Mouse (Mus musculus) right cerebral cortex, postnatal 4 days (tissue): ENCODE measurements around the gene Pdgfd.
A peak's percentile ranks its signal among the peaks of the same experiment; 100 is the strongest.
"Not testable (repeated sequence)": the region's sequence is repeated elsewhere in the genome, so short reads cannot be mapped to it uniquely, and the experiment has no call there.

Source experiments
- DNase-seq: peaks from one replicate; pipeline ENCODE4 v3.0.0-alpha.2; 2022

Gene Pdgfd

DNA sequence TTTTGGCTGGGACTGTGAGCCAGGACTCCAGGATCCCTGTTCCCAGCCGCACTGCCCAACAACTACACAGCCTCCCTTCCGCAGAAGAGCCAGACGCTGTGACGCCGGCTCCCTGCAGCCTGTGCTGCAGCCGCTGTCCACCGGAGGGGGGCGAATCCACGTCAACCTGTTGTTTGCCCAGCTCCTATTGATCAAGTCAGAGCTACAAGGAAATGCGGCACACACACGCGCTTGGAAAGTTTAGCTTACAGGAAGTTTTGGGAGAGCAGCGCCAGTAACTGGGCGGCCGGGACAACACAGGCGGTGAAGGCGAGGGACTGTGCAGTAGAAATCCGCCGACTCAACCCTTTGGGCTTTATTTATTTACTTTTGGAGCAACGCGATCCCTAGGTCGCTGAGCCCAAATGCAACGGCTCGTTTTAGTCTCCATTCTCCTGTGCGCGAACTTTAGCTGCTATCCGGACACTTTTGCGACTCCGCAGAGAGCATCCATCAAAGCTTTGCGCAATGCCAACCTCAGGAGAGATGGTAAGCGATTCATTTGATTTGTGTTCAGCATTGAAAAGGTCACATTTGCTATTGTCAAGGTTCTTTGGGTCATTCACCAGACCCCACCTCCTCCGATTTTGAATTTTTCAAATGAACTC is at the start of gene Pdgfd:
Gene Pdgfd (plus strand): TSS at position 194 of the 647 bp plus-strand sequence.
- DNase-seq: peak; percentile 24

DNA sequence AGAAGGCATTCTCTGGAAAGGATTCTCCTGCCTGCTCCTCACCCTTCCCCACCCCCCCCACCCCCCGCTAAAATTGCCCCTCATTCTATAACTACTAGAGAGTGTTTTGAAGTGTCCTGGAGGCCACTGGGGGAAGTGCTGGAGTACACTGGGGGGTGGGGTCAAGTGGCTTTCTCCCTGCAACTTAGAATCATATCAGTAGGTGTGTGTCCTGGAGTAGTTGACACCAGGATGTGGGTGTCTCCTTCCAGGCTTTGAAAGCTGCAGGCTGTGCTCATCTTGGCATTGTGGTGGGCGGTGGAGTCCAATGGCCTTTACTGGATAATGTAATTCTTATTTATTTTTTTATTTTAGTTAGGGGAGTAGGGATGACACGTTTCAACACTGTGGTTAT is 651 bp downstream of the Pdgfd start:
- no peak for DNase-seq

DNA sequence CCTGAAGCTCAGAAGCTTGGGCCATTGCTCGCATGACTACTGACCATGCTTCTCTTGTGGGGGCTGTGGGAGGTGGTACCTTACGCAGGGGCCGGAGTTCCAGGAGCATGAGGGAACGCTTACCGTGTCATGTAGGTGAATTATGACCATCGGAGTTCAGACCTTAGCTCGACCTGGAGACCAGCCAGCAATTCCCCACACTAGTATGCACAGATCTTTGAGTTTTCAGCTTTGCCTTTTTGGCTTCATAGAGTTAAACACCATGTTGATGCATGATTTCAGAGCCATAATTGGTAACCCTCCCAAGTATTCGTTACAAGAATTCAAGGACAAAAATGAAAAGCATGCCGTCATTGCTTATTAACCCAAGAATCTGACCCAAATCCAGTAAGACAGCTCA is 2.6 kb downstream of the Pdgfd start:
- no peak for DNase-seq

DNA sequence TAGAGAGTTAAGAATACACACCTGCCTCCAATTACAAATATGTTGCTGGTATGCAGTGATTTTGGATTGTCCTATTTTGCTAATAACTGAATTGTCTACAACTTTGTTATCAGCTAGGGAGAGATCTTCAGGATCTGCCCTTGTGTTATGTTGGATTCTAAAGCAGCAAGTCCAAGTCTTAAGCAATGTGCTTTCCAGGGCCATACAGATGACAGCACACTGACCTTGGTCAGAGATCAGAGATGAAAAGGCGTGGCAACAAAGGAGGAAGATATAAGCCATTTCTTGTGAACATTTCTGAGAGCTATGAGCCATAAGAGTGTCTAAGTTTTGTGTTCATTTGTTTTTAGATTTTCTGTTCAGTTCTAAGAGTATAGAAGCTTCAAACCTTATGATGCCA is 4.9 kb downstream of the Pdgfd start:
- DNase-seq: no peak

DNA sequence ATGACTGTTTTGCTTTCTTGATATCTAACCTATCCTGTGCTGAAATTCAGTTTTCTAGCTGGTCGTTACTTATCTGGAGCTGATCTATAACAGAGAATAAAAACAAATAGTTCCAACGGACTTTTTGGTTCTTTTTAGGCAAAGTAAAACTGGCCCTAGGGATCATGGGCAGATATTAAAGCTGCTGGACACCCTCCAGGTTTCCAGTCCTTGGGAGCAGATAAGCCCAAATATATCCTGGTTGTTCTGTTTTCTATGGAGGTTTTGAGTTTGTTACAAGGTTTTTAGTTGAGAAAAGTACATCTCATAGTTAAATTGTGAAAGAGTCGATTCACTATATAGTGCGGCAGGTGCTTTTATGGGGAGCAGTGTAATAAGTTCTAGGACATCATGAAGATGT is 7.3 kb downstream of the Pdgfd start:
- DNase-seq: no peak

DNA sequence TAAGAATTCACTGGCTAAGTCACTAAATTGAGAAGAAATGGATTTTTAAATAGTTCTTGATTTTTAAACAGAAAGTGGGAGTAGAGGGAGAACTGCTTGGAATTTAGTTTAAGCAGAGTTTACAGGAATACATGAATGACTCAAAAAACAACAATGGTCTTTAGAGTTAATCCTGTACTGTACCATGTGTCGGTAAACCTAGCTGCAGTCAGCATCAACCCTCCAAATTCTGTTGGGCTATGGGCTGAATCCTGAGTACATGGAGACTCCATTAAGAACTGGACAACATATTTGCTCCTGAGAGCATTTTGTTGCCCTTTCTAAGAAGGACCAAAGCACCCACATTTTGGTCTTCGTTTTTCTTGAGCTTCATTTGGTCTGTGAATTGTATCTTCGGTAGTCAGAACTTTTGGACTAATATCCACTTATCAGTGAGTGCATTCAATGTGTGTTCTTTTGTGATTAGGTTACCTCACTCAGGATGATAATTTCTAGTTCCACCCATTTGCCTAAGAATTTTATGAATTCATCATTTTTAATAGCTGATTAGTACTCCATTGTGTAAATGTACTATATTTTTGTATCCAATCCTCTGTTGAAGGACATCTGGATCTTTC is 14.0 kb downstream of the Pdgfd start:
- no peak for DNase-seq

DNA sequence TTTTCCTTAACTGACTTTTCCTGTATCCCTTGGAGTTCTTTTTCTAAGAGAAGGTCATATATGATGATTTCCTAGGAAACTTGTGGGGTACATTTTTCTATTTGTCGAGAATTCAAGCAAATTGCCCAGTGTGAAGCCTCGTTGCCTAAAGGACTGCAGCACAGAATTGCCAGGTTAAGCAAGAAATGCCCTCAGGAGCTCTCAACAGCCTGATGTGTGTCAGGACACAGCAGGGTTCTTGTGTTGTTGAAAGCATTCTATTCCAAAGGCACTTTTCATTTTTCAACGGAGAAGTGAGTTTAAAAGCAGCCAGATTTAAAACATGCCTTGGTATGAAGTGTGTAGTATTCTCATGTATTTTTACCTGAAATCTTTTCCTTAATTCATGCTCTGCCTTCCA is 19.6 kb downstream of the Pdgfd start:
- no peak for DNase-seq

DNA sequence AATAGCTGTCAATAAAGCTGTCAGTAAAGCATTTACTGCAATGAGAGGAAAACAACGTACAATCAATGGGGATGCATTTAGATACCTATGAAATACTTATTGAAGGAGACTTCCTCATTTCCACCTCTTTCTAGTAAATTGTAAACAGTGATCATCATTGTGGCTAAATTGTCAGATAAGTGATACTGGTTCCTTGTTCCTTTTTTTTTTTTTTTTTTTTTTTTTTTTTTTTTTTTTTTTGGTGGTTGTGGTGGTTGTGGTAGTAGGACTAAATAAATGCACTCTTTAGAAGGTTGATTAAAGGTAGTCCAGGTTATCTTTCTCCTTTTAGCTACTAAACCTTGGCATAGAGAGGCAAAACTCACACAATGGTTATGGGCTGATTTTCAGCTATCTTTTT is 25.0 kb downstream of the Pdgfd start:
- DNase-seq: no peak

DNA sequence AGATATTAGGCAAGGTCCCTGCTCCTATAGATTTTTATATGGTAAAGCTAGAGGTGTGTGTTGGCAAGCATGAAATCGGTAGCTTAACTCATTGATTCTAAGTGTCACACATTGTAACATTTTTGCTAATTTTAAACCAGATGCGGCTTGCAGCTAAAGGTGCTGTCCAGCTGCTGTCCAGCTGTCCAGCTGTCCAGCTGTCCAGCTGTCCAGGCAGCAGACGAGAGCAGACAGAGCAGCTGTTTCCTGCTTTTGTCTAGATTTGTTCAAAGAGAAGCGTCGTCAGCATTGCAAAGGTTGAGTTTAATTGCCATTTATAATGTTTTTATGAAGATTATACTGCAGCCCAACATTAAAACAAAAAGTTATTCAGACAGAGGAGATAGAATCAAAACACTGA is 44.5 kb downstream of the Pdgfd start:
- no peak for DNase-seq

DNA sequence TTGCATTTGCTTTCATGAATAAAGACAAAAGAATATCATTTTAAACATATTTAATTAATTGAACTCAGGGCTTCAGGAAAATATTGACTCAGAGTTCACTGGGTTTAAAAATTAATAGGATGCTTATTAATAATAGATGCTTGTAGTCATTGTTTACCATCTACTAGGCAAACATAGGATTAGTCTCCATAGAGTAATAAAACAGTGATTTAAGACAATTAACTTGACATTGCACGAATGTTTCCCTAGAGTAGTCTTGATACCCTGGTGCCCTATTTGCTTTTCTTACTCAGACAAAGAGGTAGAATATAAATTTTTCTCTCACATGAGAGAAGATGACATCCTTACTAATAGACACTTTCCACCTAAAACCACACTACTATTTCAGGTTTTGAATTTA is 49.1 kb downstream of the Pdgfd start:
- DNase-seq: no peak

DNA sequence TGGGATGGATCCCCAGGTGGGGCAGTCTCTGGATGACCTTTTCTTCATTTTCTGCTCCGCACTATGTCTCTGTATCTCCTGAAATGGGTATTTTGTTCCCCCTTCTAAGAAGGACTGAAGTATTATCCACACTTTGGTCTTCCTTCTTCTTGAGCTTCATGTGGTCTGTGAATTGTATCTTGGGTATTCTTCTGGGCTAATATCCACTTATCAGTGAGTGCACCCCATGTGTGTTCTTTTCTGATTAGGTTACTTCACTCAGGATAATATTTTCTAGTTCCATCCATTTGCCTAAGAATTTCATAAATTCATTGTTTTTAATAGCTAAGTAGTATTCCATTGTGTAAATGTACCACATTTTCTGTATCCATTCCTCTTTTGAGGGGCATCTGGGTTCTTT is 67.6 kb downstream of the Pdgfd start:
- not testable (repeated sequence) for DNase-seq

DNA sequence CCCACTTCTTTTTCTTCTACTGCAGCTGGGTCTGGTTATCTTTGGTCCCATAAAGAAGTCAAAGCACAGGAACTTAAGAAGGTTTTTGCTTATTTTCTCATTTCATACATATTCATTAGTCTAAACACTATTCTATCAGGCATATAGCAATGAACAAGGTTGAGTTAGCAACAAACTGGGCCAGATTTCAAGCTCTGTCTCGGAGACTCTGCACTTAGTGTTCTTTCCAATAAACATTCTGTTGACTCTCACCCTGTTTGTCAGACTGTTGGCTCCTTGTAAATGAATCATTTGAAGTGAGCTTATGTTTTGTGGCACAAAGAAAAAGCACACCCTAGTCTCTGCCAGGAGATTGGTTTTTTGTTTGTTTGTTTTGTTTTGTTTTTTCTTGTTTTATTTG is 81.9 kb downstream of the Pdgfd start:
- no peak for DNase-seq

DNA sequence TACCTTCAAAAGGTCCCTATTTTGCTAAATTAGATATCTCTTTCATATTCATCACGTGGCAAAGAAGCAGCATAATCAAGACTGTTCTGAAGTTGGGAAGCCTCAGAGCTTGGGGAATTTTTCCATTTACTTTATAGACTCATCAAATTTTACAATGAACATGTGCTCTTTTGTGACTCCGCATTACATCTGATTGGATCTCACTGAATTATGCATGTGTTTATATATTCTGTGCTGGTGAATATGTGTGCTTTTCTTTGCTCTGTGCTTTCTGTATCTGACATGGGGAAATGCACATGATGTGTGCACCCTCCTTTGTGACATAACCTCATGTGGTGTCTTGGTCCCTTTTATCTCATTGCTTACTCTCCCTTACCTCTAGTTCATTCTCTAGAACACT is 83.6 kb downstream of the Pdgfd start:
- no peak for DNase-seq

DNA sequence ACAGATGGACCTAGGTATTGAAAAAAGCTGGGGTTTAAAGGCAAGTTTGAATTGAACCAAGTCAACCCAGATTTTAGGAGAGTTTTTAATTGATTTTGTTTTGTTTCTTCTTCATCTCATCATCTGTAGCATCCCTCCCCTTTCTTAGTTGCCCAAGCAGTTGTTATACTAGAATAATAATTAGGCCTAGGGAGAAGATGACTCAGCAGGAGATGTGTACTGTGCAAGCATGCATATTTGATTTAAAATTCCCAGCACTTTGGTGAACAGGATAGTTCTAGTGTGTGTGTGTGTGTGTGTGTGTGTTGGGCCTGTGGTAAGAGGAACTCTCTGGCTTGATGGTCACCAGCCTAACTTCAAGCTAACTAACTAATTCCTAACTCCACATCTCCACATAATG is 88.7 kb downstream of the Pdgfd start:
- DNase-seq: no peak

DNA sequence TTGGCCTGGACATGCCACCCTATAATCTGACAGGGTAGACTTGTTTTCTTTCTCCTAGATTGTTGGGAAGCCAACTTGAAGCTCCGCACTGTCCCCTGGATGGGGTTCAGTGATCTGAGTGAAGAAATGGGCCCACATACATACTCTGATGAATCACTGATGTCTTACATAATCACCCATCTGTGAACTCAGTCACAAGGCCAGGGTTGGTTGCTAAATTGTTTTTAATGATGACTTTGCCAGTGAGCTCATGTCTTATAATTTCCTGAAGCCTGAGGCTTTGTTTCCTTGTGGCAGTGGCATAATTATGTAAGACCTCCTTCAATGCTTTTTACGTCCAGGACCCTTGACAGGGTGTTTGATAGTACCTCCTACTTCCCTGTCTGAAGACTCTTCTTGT is 96.4 kb downstream of the Pdgfd start:
- no peak for DNase-seq

DNA sequence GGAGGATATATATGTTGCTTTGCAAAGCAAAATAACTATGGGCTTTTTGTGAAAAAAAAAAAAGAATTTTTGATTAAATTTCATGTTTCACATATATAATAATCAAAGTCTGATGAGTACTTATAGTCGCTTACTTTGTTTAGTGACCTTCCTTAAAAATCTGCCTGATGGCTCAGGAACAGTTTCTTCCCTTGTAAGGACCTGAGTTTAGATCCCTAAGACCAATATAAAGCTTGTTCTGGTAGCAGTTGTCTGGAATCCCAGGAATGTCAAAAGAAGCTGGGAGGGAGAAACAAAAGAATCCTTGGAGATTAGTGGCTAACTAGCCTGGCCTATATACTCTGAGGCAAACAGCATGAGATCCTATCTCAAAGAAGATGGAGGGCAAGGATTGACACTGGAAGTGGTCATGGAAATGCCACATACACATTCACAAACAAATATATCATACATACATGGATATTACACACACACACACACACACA is 101.5 kb downstream of the Pdgfd start, which contains the start of gene Ddi1:
Gene Ddi1 (minus strand): TSS at position 51 of the 485 bp plus-strand sequence.
- no peak for DNase-seq

DNA sequence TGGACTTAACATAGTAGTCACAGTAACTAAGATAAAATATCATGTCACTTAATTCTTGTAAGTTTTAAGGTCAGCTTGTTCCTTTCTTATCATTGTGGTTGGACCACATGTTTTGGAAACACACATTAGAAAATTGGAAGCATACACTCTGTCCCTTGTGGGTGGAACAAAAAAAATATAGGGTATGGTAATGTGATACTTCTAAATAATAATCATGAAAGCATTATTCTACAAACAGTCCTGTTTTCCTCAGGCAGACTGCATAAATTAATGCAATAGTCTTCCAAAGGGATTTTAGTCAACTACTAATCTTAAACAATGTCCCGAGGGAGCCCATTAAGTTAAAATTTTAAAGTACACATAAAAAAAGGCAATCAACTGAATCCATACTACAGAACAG is 108.0 kb downstream of the Pdgfd start:
- DNase-seq: no peak

DNA sequence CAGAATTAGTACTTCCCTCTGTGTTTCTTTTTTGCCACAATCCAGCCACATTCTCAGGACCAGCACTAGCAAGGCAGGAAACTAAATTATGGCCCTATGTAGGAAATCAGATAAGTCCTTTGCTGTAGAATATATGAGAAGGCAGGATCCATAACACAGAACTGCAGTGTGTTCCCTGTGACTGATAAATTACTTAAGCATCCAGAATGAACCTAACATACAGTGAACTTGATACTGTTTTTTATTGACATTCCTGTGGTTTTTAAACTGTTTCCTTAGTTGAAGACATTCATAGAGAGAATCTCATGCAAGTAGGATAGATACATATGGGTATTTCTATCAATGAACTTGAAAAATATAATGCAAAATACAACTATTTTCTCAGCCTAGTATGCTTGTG is 109.1 kb downstream of the Pdgfd start:
- DNase-seq: no peak

DNA sequence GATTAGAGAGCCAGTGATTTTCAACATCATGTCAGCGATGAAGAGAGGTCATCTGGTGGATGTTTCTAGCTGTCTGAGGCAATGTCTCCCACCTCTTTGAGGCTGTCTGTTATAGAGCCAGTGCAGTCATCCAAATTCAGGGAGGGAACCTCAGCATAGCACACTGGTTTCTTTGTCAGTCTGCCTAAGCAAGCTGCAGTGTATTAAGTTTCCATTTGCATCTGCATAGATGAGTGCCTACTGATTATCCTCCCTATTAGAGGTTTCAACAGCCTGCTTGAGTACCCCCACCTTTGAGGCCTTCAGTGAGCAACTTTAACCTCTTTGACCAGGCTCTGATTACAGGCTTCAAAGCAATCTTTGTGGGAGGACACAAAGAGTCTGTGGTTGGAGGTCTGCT is 118.4 kb downstream of the Pdgfd start:
- DNase-seq: no peak

DNA sequence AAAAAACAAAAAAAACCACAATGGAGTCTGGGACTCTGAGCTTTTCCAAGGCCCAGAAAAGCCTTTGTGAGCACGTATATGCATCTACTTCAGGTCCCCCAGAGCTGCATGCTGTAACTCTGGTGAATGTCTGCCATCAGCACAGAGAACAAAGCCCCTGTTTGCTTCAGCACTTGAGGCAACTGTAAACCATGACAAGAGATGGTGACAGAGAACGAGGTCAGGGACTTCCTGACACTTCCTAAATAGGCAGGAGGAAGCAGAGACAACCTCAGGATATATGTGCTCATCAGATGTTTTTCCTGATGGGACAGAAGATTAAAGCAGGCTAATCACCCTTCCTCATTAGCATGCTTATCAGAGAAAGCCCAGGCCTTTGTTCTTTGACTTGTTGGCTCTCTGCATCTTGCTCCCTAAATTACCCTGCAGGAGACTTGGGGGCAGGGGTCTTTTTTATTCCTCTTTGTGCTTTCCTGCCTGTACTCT is 120.9 kb downstream of the Pdgfd start:
- DNase-seq: no peak

DNA sequence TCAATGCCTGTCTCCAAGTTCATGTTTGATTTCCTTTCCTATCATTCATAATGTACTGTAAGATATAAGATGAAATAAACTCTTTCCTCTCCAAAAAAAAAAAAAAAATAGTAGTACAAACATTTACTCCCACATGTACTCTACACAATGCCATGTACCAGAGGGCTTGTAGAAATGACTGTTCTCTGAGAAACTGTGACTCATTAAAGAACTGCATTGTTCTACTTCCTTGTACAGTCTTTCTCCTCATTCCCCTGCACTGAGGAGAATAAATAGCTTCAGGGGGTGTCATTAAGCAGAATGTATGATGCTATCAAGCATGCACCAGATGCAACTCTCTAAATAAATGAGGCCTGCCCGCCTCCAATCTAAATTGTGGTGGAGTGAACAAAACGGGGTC is 130.2 kb downstream of the Pdgfd start:
- no peak for DNase-seq

DNA sequence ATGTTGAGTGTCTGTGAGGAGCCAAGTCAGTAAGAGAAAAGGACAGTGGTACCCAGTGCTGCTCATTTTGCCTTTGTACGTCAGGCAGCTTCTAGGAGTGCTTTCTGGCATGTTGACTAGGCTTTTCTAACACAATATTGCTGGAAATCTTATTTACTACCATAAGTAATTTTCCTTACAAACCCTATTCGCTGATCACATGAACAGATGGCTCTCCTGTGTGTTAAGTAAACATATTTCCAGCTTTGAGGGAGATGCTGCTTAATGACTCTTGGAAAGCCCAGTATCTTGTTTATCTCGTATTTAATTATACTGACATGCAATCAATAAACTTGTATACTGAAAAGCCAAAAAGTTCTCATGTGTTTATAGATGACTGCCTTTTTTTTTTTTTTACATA is 133.7 kb downstream of the Pdgfd start:
- no peak for DNase-seq

DNA sequence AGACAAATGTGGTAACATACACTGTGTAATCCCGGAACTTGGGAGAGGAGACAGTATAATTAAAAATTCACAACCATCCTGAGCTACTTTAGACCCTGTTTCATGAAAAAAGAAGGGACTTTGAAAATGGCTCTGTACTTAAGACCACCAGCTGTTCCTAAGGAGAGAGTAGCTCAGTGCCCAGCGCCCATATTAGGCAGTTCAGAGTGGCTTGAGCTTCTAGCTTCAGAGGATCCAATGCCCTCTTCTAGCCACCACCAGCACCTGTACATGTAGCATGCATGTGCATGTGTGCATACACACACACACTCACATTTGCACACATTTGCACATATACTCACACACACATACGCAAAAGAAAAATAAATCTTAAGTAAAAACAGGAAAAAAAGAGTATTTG is 136.2 kb downstream of the Pdgfd start:
- DNase-seq: no peak

DNA sequence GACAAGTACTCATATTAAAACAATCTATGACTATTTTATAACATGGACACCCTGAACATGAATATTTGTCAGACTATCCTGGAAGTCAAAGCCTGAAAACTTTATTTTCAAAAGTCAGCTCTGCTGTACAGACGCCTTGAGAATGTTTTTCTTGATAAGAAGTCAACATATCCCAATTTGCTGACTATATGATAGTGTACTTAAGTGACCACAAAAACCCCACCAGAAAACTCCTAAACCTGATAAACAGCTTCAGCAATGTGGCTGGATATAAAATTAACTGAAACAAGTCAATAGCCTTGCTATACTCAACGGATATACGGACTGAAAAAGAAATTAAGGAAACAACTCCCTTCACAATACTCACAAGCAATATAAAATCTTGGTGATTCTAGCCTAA is 137.5 kb downstream of the Pdgfd start:
- DNase-seq: no peak

DNA sequence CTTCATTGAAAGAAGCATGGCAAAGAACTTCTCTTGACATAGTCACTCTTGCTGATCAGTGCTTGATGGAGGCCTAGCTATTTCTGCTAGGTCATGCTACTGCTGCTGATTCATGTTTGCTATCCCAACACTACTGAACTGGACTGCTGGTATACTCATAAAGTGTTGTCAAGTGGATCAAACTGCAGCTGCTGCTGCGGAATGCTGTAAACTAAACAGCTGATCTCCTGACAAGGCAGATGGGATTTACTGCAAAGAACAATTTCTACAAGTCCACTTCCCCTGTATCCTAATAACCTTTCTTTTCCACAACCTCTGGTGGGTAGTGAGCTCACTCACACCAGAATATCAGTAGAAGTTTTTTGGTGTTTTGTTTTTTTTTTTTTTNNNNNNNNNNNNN is 148.7 kb downstream of the Pdgfd start:
- no peak for DNase-seq
